Comparison of ENCODE assay signal across 8 mouse cellular contexts in genomic region chr5:144258131-144258611, GRCm38 (mm10). TPM values are rescaled to one million over a fixed set of nuclear protein-coding genes. Genes with fewer than 3 reads are reported as not detected.
DNase-seq lines count a peak whose midpoint lies in the region; ATAC-seq lines count a peak whose summit lies in the region.

No protein-coding gene starts in this region.

- H3K4me2 ChIP-seq in embryonic facial prominence, embryonic 14.5 days (ENCODE audit: low read depth, low read length): peak overlapping the region; percentile 64
- H3K4me2 ChIP-seq in heart, embryonic 14.5 days (ENCODE audit: low read length): peak overlapping the region; percentile 75
- peak overlapping the region; percentile 68 for H3K4me2 ChIP-seq in kidney, embryonic 16.5 days (replicated peaks; ENCODE audit: low read depth, low read length)

- H3K27ac ChIP-seq in embryonic facial prominence, embryonic 14.5 days (replicated peaks; ENCODE audit: low read depth, low read length): no peak overlapping the region
- peak overlapping the region; percentile 91 to 97 for H3K27ac ChIP-seq in heart, embryonic 14.5 days (replicated peaks in 1 of 2; ENCODE audit: control insufficient read depth in 1 of 2, insufficient read depth in 1 of 2, low read depth in 2 of 2, low read length in 2 of 2)
- H3K27ac ChIP-seq in kidney, embryonic 16.5 days (ENCODE audit: low read length): peak overlapping the region; percentile 41

- peak overlapping the region; percentile 93 for H3K9ac ChIP-seq in embryonic facial prominence, embryonic 14.5 days (ENCODE audit: low read depth, low read length)
- H3K9ac ChIP-seq in heart, embryonic 14.5 days (ENCODE audit: low read length): peak overlapping the region; percentile 99
- H3K9ac ChIP-seq in kidney, embryonic 16.5 days (replicated peaks; ENCODE audit: low read length): peak overlapping the region; percentile 97

- peak overlapping the region; percentile 82 for H3K4me3 ChIP-seq in embryonic facial prominence, embryonic 14.5 days (ENCODE audit: low read depth, low read length)
- peak overlapping the region; percentile 46 to 99 for H3K4me3 ChIP-seq in heart, embryonic 14.5 days (ENCODE audit: control insufficient read depth in 1 of 2, insufficient read depth in 1 of 2, low read depth in 1 of 2, low read length in 2 of 2)
- peak overlapping the region; percentile 91 for H3K4me3 ChIP-seq in kidney, embryonic 16.5 days (ENCODE audit: low read length)

- peak; percentile 47 for DNase-seq in layer of hippocampus, adult 11-12 months (ENCODE audit: low spot score)
- DNase-seq in layer of hippocampus, adult 9-10 months (ENCODE audit: low spot score): no peak
- peak; percentile 42 for DNase-seq in embryonic facial prominence, embryonic 14.5 days (ENCODE audit: low spot score)
- DNase-seq in lung, postnatal 4 days: peak; percentile 69 to 81
- DNase-seq in spleen, adult 18-20 months: no peak
- DNase-seq in urinary bladder, postnatal 25 days (ENCODE audit: low spot score): no peak

- no peak for ATAC-seq in embryonic facial prominence, embryonic 14.5 days (ENCODE audit: low read depth)
- peak; percentile 29; the same call in 1 of the 2 replicates for ATAC-seq in heart, embryonic 14.5 days (ENCODE audit: insufficient number of reproducible peaks, insufficient read depth, low FRiP score, low read depth)
- ATAC-seq in kidney, embryonic 16.5 days (ENCODE audit: low FRiP score, low TSS enrichment): no peak

- H3K27me3 ChIP-seq in embryonic facial prominence, embryonic 14.5 days (replicated peaks; ENCODE audit: control insufficient read depth, insufficient read depth, low read length): no peaks in the 10 kb centered on the region
- H3K27me3 ChIP-seq in heart, embryonic 14.5 days (ENCODE audit: control insufficient read depth, insufficient read depth, low read length): no peaks in the 10 kb centered on the region
- no peaks in the 10 kb centered on the region for H3K27me3 ChIP-seq in kidney, embryonic 16.5 days (ENCODE audit: insufficient read depth, low read length)

- 21% methylated on average over 14 of the region's 14 CpGs for WGBS in embryonic facial prominence, embryonic 14.5 days
- WGBS in heart, embryonic 14.5 days: 14% methylated on average over 14 of the region's 14 CpGs
- WGBS in kidney, embryonic 16.5 days: 15% methylated on average over 14 of the region's 14 CpGs

- peaks cover 27% of the 10 kb centered on the region; the same call in 1 of the 2 replicates for H3K36me3 ChIP-seq in embryonic facial prominence, embryonic 14.5 days (ENCODE audit: control insufficient read depth, insufficient read depth, low read length)
- H3K36me3 ChIP-seq in heart, embryonic 14.5 days (ENCODE audit: control insufficient read depth, insufficient read depth, low read length): peaks cover 45% of the 10 kb centered on the region
- peaks cover 17% of the 10 kb centered on the region; the same call in 1 of the 2 replicates for H3K36me3 ChIP-seq in kidney, embryonic 16.5 days (ENCODE audit: insufficient read depth, low read length)

- peaks cover 40% of the 10 kb centered on the region for H3K4me1 ChIP-seq in embryonic facial prominence, embryonic 14.5 days (ENCODE audit: control insufficient read depth, insufficient read depth, low read length)
- peaks cover 50 to 69% of the 10 kb centered on the region in 2 experiments for H3K4me1 ChIP-seq in heart, embryonic 14.5 days (ENCODE audit: control insufficient read depth in 2 of 2, insufficient read depth in 2 of 2, low read length in 2 of 2)
- peaks cover 61% of the 10 kb centered on the region for H3K4me1 ChIP-seq in kidney, embryonic 16.5 days (ENCODE audit: insufficient read depth, low read length)

- H3K9me3 ChIP-seq in embryonic facial prominence, embryonic 14.5 days (ENCODE audit: control insufficient read depth, low read length): no peaks in the 10 kb centered on the region
- no peaks in the 10 kb centered on the region for H3K9me3 ChIP-seq in heart, embryonic 14.5 days (ENCODE audit: control insufficient read depth, low read length)
- no peaks in the 10 kb centered on the region for H3K9me3 ChIP-seq in kidney, embryonic 16.5 days (ENCODE audit: low read length)

RNA-seq across cellular contexts. Expression of gene Bri3, which starts 13.9 kb away (rescaled TPM):
- 96.3 and 99.8 TPM in 2 replicates for polyA plus RNA-seq in embryonic facial prominence, embryonic 14.5 days (2014; fragmentation: Nextera tagmentation; extraction: Ambion mirVana)
- 187 and 204 TPM in 2 replicates for polyA plus RNA-seq in heart, embryonic 14.5 days (2014; fragmentation: Nextera tagmentation; extraction: Ambion mirVana)
- polyA plus RNA-seq in kidney, embryonic 16.5 days (2015; fragmentation: Nextera tagmentation; extraction: Ambion mirVana): 112 and 118 TPM in 2 replicates

RNA-seq across cellular contexts. Expression of gene Tecpr1, which starts 34.8 kb away (rescaled TPM):
- 19.3 and 20.6 TPM in 2 replicates for polyA plus RNA-seq in embryonic facial prominence, embryonic 14.5 days (2014; fragmentation: Nextera tagmentation; extraction: Ambion mirVana)
- 12.6 and 14.4 TPM in 2 replicates for polyA plus RNA-seq in heart, embryonic 14.5 days (2014; fragmentation: Nextera tagmentation; extraction: Ambion mirVana)
- 24.3 and 26.0 TPM in 2 replicates for polyA plus RNA-seq in kidney, embryonic 16.5 days (2015; fragmentation: Nextera tagmentation; extraction: Ambion mirVana)

Comparison
In these comparisons a context has a peak if more than half of its experiments do, and no peak if none do; other contexts are left out.
1. DNase-seq: peak in layer of hippocampus, adult 11-12 months (single experiment), embryonic facial prominence, embryonic 14.5 days (single experiment) and lung, postnatal 4 days (2 of 2); none in layer of hippocampus, adult 9-10 months (single experiment), spleen, adult 18-20 months (0 of 2) and urinary bladder, postnatal 25 days (single experiment).
2. Peak in every context shown above with its lines, with median percentiles within 50 percentile points of each other: H3K4me2 ChIP-seq, H3K4me3 ChIP-seq and H3K9ac ChIP-seq.